Mouse (Mus musculus) left cerebral cortex, postnatal 4 days (tissue): ENCODE data around the gene Myo16. TPM values are rescaled to one million over a fixed set of nuclear protein-coding genes. Genes with fewer than 3 reads are reported as not detected.
A peak's percentile ranks its signal among the peaks of the same experiment; 100 is the strongest.

ENCODE experiments used
- DNase-seq: peaks from one replicate; pipeline ENCODE4 v3.0.0-alpha.2; 2022
- intact Hi-C: fragments of 180-260 bp; cut with DNase I; formaldehyde crosslinking; loops from one replicate; pipeline ENCODE4 v1.15.1; 2025
- total RNA-seq, 2 experiments: library from RNA; stranded (reverse); gene quantifications; 2 replicates each; pipeline ENCODE4 v1.2.3; 2021

The Myo16 gene
- total RNA-seq = 100 to 1,000 TPM; 117 to 126 TPM

- peak; percentile 77 for DNase-seq
- intact Hi-C loops = loop anchor here (5.0 to 10.0 kb wide), 2 partner anchors 102 to 179 kb away; partner anchors contain the start of genes Abhd13 and Lig4
Measured at GRCm38 (mm10) chr8:10153611-10154438, at the start of gene Myo16. Gene Myo16, plus strand, starts transcription at chr8:10153911.

GRCm38 (mm10) chr8:10108516-10109271, 45.0 kb upstream of the Myo16 start:
- intact Hi-C loops = no loop called here
- DNase-seq = no peak

GRCm38 (mm10) chr8:10122749-10123148, 31.0 kb upstream of the Myo16 start:
- intact Hi-C loops = no loop called here
- no peak for DNase-seq

- intact Hi-C loops = no loop called here
- DNase-seq = peak; percentile 70
Measured at GRCm38 (mm10) chr8:10123412-10123811, 30.3 kb upstream of the Myo16 start.

GRCm38 (mm10) chr8:10125684-10126083, 28.0 kb upstream of the Myo16 start:
- DNase-seq = peak; percentile 29
- intact Hi-C loops = no loop called here

- DNase-seq = no peak
Measured at GRCm38 (mm10) chr8:10130513-10131414, 22.9 kb upstream of the Myo16 start.

GRCm38 (mm10) chr8:10139536-10139935, 14.2 kb upstream of the Myo16 start:
- DNase-seq = no peak
- intact Hi-C loops = no loop called here

More at GRCm38 (mm10) chr8:10130513-10131414, 22.9 kb upstream of the Myo16 start:
- intact Hi-C loops = no loop called here

GRCm38 (mm10) chr8:10143961-10144360, 9.8 kb upstream of the Myo16 start:
- DNase-seq = peak; percentile 49
- intact Hi-C loops = no loop called here

GRCm38 (mm10) chr8:10151692-10152247, 1.9 kb upstream of the Myo16 start:
- intact Hi-C loops = loop anchor here (5.0 to 10.0 kb wide), 2 partner anchors 99 to 177 kb away; partner anchors contain the start of genes Abhd13 and Lig4

GRCm38 (mm10) chr8:10154439-10154745, 681 bp downstream of the Myo16 start:
- intact Hi-C loops = loop anchor here (5.0 to 10.0 kb wide), 2 partner anchors 102 to 180 kb away; partner anchors contain the start of genes Abhd13 and Lig4
- DNase-seq = no peak

More at GRCm38 (mm10) chr8:10151692-10152247, 1.9 kb upstream of the Myo16 start:
- no peak for DNase-seq

GRCm38 (mm10) chr8:10155075-10155474, 1.4 kb downstream of the Myo16 start:
- intact Hi-C loops = loop anchor here (10.0 kb wide), 1 partner anchor 180 kb away; the partner anchor contains the start of genes Abhd13 and Lig4
- peak; percentile 44 for DNase-seq

- intact Hi-C loops = no loop called here
Measured at GRCm38 (mm10) chr8:10161106-10161505, 7.4 kb downstream of the Myo16 start.

GRCm38 (mm10) chr8:10164959-10165358, 11.2 kb downstream of the Myo16 start:
- DNase-seq = no peak
- intact Hi-C loops = loop anchor here (5.0 kb wide), 1 partner anchor 113 kb away; no protein-coding TSS in a partner anchor

More at GRCm38 (mm10) chr8:10161106-10161505, 7.4 kb downstream of the Myo16 start:
- no peak for DNase-seq

- intact Hi-C loops = loop anchor here (5.0 kb wide), 1 partner anchor 116 kb away; no protein-coding TSS in a partner anchor
- no peak for DNase-seq
Measured at GRCm38 (mm10) chr8:10168326-10168725, 14.6 kb downstream of the Myo16 start.

GRCm38 (mm10) chr8:10169894-10170293, 16.2 kb downstream of the Myo16 start:
- no peak for DNase-seq
- intact Hi-C loops = loop anchor here (5.0 to 10.0 kb wide), 2 partner anchors 118 to 225 kb away; no protein-coding TSS in a partner anchor

GRCm38 (mm10) chr8:10171321-10171720, 17.6 kb downstream of the Myo16 start:
- intact Hi-C loops = loop anchor here (10.0 kb wide), 1 partner anchor 223 kb away; no protein-coding TSS in a partner anchor

GRCm38 (mm10) chr8:10172278-10172677, 18.6 kb downstream of the Myo16 start:
- no peak for DNase-seq
- intact Hi-C loops = loop anchor here (10.0 kb wide), 1 partner anchor 223 kb away; no protein-coding TSS in a partner anchor

More at GRCm38 (mm10) chr8:10171321-10171720, 17.6 kb downstream of the Myo16 start:
- no peak for DNase-seq

GRCm38 (mm10) chr8:10173033-10173747, 19.5 kb downstream of the Myo16 start:
- DNase-seq = peak; percentile 75
- intact Hi-C loops = loop anchor here (10.0 kb wide), 1 partner anchor 222 kb away; no protein-coding TSS in a partner anchor
